Mouse (Mus musculus) forebrain, embryonic 13.5 days (tissue): ENCODE data around the gene Rdh5. TPM values are rescaled to one million over a fixed set of nuclear protein-coding genes. Genes with fewer than 3 reads are reported as not detected.
A peak's percentile ranks its signal among the peaks of the same experiment; 100 is the strongest.

Experiments used
- ATAC-seq: fragments of 200-750 bp; cut with Nextera tagmentation; 2 replicates; pipeline ENCODE4 v1.8.0; 2017
- H3K27ac ChIP-seq: fragments of 300-500 bp; sonication (generic); 2 replicates; pipeline ENCODE4 v1.5.1; 2015; ENCODE audit warnings: inconsistent platforms, mild to moderate bottlenecking, moderate library complexity
- H3K27me3 ChIP-seq: fragments of 300-500 bp; sonication (generic); 2 replicates; pipeline ENCODE4 v1.6.1; 2015; ENCODE audit warnings: mild to moderate bottlenecking, inconsistent platforms
- H3K36me3 ChIP-seq: fragments of 300-500 bp; sonication (generic); 2 replicates; pipeline ENCODE4 v1.6.1; 2015; ENCODE audit warnings: mild to moderate bottlenecking, inconsistent platforms; ENCODE audit not compliant: poor library complexity, severe bottlenecking
- H3K4me1 ChIP-seq: fragments of 300-500 bp; sonication (generic); 2 replicates; pipeline ENCODE4 v1.6.1; 2015; ENCODE audit warnings: inconsistent platforms
- H3K4me2 ChIP-seq: fragments of 300-500 bp; sonication (generic); 2 replicates; pipeline ENCODE4 v1.6.1; 2015; ENCODE audit warnings: inconsistent platforms, mild to moderate bottlenecking, moderate library complexity
- H3K4me3 ChIP-seq: fragments of 300-500 bp; sonication (generic); 2 replicates; pipeline ENCODE4 v1.5.1; 2015; ENCODE audit warnings: mild to moderate bottlenecking, inconsistent platforms
- H3K9ac ChIP-seq: fragments of 300-500 bp; sonication (generic); 2 replicates; pipeline ENCODE4 v1.6.1; 2015; ENCODE audit warnings: mild to moderate bottlenecking, inconsistent platforms
- H3K9me3 ChIP-seq: fragments of 300-500 bp; sonication (generic); replicated peaks from 2 replicates; pipeline ENCODE4 v1.6.1; 2016; ENCODE audit warnings: inconsistent platforms
- WGBS: fragments of 180-500 bp; shearing (Covaris S2); methylation state at CpG from one replicate; pipeline ENCODE4 v1.1.7; 2015; 5-methylcytosine and 5-hydroxymethylcytosine counted together
- polyA plus RNA-seq: library from polyadenylated mRNA; unstranded; fragments of >200 nt; fragmentation: Nextera tagmentation; extraction: Ambion mirVana; gene quantifications from 2 replicates; pipeline ENCODE4 v1.2.1, GENCODE M21; 2015

Gene Rdh5
- polyA plus RNA-seq, 1 experiment from 2014 or later, result 16.0 TPM

- no peak overlapping the region for H3K4me2 ChIP-seq
- H3K4me3 ChIP-seq, result no peak overlapping the region
- peaks cover 5% of the 10 kb centered on the region; the same call in 1 of the 2 replicates for H3K4me1 ChIP-seq
- H3K36me3 ChIP-seq, result no peaks in the 10 kb centered on the region
- no peak for ATAC-seq
- no peak overlapping the region for H3K27ac ChIP-seq
- no peaks in the 10 kb centered on the region for H3K9me3 ChIP-seq
- 81% methylated on average over 5 of the region's 5 CpGs for WGBS
- H3K9ac ChIP-seq, result no peak overlapping the region
- peaks cover 36% of the 10 kb centered on the region for H3K27me3 ChIP-seq
Measured at GRCm38 (mm10) chr10:128938974-128939373, 16.3 kb upstream of the Rdh5 start.

DNA sequence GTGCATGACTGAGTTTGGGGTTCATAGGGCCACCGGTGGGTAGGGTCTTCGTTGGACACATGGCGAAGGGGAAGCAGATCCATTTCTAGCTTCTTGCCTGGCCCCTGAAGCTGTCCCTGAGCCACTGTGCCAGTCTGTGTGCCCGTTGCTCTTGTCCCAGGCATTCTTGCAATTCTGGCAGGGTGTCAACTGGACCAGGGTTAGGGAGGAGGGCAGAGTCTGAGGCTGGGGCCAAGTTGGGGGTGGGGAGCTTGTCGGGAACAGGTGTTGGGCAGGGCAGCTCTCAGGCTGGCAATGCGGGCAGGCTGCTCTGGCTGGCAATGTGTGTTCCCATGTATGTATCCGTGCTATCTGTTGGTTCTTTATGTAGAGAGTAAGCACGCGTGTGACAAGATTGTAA, 15.8 kb upstream of the Rdh5 start:
- peaks cover 41% of the 10 kb centered on the region for H3K27me3 ChIP-seq
- no peak for ATAC-seq
- H3K4me3 ChIP-seq, result no peak overlapping the region
- H3K36me3 ChIP-seq, result no peaks in the 10 kb centered on the region
- no peak overlapping the region for H3K4me2 ChIP-seq
- H3K9ac ChIP-seq, result no peak overlapping the region
- peaks cover 10% of the 10 kb centered on the region; the same call in 1 of the 2 replicates for H3K4me1 ChIP-seq
- H3K9me3 ChIP-seq, result no peaks in the 10 kb centered on the region
- no peak overlapping the region for H3K27ac ChIP-seq
- WGBS, result 82% methylated on average over 9 of the region's 9 CpGs

- Histone ChIP-seq H3K36me3 (no peaks in the 10 kb centered on the region), H3K4me2 (no peak overlapping the region), H3K9me3 (no peaks in the 10 kb centered on the region), H3K27ac (no peak overlapping the region), H3K4me3 (no peak overlapping the region), H3K9ac (no peak overlapping the region), H3K4me1 (peaks cover 12% of the 10 kb centered on the region; the same call in 1 of the 2 replicates), H3K27me3 (peaks cover 47% of the 10 kb centered on the region)
- no peak for ATAC-seq
- WGBS, result 76% methylated on average over 12 of the region's 12 CpGs
Measured at GRCm38 (mm10) chr10:128937756-128938390, 15.2 kb upstream of the Rdh5 start.

GRCm38 (mm10) chr10:128935826-128936440, 13.2 kb upstream of the Rdh5 start:
- 73% methylated on average over 8 of the region's 8 CpGs for WGBS
- H3K9ac ChIP-seq, result no peak overlapping the region
- H3K27me3 ChIP-seq, result peaks cover 67% of the 10 kb centered on the region
- no peaks in the 10 kb centered on the region for H3K36me3 ChIP-seq
- ATAC-seq, result no peak
- H3K4me1 ChIP-seq, result peaks cover 12% of the 10 kb centered on the region; the same call in 1 of the 2 replicates
- no peak overlapping the region for H3K4me2 ChIP-seq
- H3K4me3 ChIP-seq, result no peak overlapping the region
- no peak overlapping the region for H3K27ac ChIP-seq
- no peaks in the 10 kb centered on the region for H3K9me3 ChIP-seq

DNA sequence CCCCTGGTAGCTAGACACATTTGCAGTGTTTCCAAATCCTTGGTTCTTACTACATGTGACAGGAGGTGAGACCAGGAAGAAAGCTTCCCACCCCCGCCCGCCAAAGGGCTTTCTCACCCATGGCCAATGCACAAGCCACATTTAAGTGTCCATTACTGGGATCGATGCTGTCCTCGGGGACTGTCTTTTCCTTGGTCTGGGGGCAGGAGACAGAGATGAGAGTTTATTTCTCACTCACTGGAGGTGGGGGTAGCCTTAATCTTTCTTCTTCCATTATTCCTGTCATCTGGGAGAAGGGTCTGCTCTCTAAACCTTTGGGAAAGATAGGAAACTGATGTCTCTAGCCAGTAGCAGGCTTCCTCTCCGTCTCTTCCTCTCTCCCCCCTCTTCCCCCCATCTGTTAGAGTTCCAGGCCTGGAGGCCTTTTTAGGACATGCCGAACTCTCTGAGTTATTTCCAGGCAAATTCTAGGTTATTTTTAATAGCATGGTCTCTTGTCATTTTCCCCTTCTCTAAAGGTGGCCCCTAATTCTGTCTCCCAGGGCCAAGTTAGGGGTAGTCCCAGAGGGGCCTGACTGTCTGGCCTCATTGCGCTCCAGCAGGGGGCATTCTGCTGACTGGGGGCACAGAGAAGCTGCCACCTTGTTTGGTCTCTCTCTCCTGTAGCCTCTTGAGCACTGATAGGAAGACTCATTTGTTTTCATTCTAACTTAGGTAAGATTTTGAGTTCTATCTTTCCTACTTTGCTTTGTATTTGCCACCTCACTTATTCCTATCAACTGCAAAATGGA, 12.5 kb upstream of the Rdh5 start:
- peaks cover 12% of the 10 kb centered on the region; the same call in 1 of the 2 replicates for H3K4me1 ChIP-seq
- no peak overlapping the region; the same call in 1 of the 2 replicates for H3K4me2 ChIP-seq
- no peak overlapping the region for H3K27ac ChIP-seq
- no peaks in the 10 kb centered on the region for H3K9me3 ChIP-seq
- H3K27me3 ChIP-seq, result peaks cover 72% of the 10 kb centered on the region
- no peaks in the 10 kb centered on the region for H3K36me3 ChIP-seq
- ATAC-seq, result no peak
- no peak overlapping the region for H3K4me3 ChIP-seq
- H3K9ac ChIP-seq, result peak overlapping the region; percentile 6; the same call in 1 of the 2 replicates
- 69% methylated on average over 7 of the region's 7 CpGs for WGBS

GRCm38 (mm10) chr10:128933976-128934721, 11.5 kb upstream of the Rdh5 start:
- Histone ChIP-seq H3K36me3 (no peaks in the 10 kb centered on the region), H3K9ac (peak overlapping the region; percentile 50), H3K4me2 (peak overlapping the region; percentile 69), H3K27me3 (peaks cover 81% of the 10 kb centered on the region), H3K4me1 (peaks cover 20% of the 10 kb centered on the region; the same call in 1 of the 2 replicates), H3K4me3 (peak overlapping the region; percentile 38), H3K9me3 (no peaks in the 10 kb centered on the region), H3K27ac (no peak overlapping the region)
- 3% methylated on average over 21 of the region's 21 CpGs for WGBS
- ATAC-seq, result peak; percentile 34; the same call in 1 of the 2 replicates

- Histone ChIP-seq H3K4me1 (peaks cover 23% of the 10 kb centered on the region), H3K9ac (peak within 1 kb of the TSS; percentile 50), H3K4me2 (peak within 1 kb of the TSS; percentile 69), H3K27ac (no peak within 1 kb of the TSS), H3K9me3 (no peaks in the 10 kb centered on the region), H3K27me3 (peaks cover 87% of the 10 kb centered on the region), H3K36me3 (no peaks in the 10 kb centered on the region), H3K4me3 (peak within 1 kb of the TSS; percentile 38)
- WGBS, result under 1% methylated on average over 26 of the region's 26 CpGs
- peak; percentile 80 for ATAC-seq
Measured at GRCm38 (mm10) chr10:128933574-128933973, 10.9 kb upstream of the Rdh5 start, which contains the start of gene Itga7. Gene Itga7 (plus strand): TSS chr10:128933818.

GRCm38 (mm10) chr10:128931441-128931840, 8.8 kb upstream of the Rdh5 start:
- H3K27me3 ChIP-seq, result peaks cover 86% of the 10 kb centered on the region
- ATAC-seq, result no peak
- H3K4me3 ChIP-seq, result no peak overlapping the region
- WGBS, result 85% methylated on average over 2 of the region's 2 CpGs
- H3K9ac ChIP-seq, result no peak overlapping the region
- H3K36me3 ChIP-seq, result no peaks in the 10 kb centered on the region
- H3K4me1 ChIP-seq, result peaks cover 31% of the 10 kb centered on the region
- H3K4me2 ChIP-seq, result no peak overlapping the region
- H3K27ac ChIP-seq, result no peak overlapping the region
- H3K9me3 ChIP-seq, result no peaks in the 10 kb centered on the region

GRCm38 (mm10) chr10:128929638-128930378, 7.1 kb upstream of the Rdh5 start:
- no peak overlapping the region for H3K4me3 ChIP-seq
- no peak overlapping the region for H3K4me2 ChIP-seq
- H3K9me3 ChIP-seq, result no peaks in the 10 kb centered on the region
- no peaks in the 10 kb centered on the region for H3K36me3 ChIP-seq
- ATAC-seq, result no peak
- peaks cover 31% of the 10 kb centered on the region for H3K4me1 ChIP-seq
- H3K9ac ChIP-seq, result no peak overlapping the region
- H3K27me3 ChIP-seq, result peaks cover 70% of the 10 kb centered on the region
- H3K27ac ChIP-seq, result no peak overlapping the region
- WGBS, result 53% methylated on average over 7 of the region's 7 CpGs

- no peaks in the 10 kb centered on the region for H3K9me3 ChIP-seq
- ATAC-seq, result 0 out of 2 replicates have a peak, but pooled peaks have one; percentile 14
- H3K4me3 ChIP-seq, result no peak overlapping the region
- H3K27me3 ChIP-seq, result peaks cover 55% of the 10 kb centered on the region
- H3K9ac ChIP-seq, result no peak overlapping the region
- H3K36me3 ChIP-seq, result no peaks in the 10 kb centered on the region
- no peak overlapping the region for H3K27ac ChIP-seq
- H3K4me2 ChIP-seq, result no peak overlapping the region
- H3K4me1 ChIP-seq, result peaks cover 27% of the 10 kb centered on the region
- 17% methylated on average over 4 of the region's 4 CpGs for WGBS
Measured at GRCm38 (mm10) chr10:128928356-128928755, 5.7 kb upstream of the Rdh5 start.

GRCm38 (mm10) chr10:128923935-128924334, 1.2 kb upstream of the Rdh5 start, which contains the start of gene Bloc1s1:
Gene Bloc1s1 (minus strand): TSS chr10:128924035.
- H3K4me1 ChIP-seq, result peaks cover 38% of the 10 kb centered on the region
- H3K9me3 ChIP-seq, result no peaks in the 10 kb centered on the region
- H3K4me3 ChIP-seq, result peak within 1 kb of the TSS; percentile 81
- H3K36me3 ChIP-seq, result 0 out of 2 replicates have a peak, but pooled peaks cover 11% of the 10 kb centered on the region
- peak within 1 kb of the TSS; percentile 71 for H3K4me2 ChIP-seq
- H3K27ac ChIP-seq, result peak within 1 kb of the TSS; percentile 93
- peak within 1 kb of the TSS; percentile 84 for H3K9ac ChIP-seq
- no peak for ATAC-seq
- WGBS, result 74% methylated on average over 9 of the region's 9 CpGs
- peaks cover 14% of the 10 kb centered on the region; the same call in 1 of the 2 replicates for H3K27me3 ChIP-seq
